Mouse (Mus musculus) brain, embryonic 14.5 days (tissue): ENCODE measurements around the gene Dock8. TPM values are rescaled to one million over a fixed set of nuclear protein-coding genes. Genes with fewer than 3 reads are reported as not detected.

Source experiments
- DNase-seq: peaks from one replicate; pipeline ENCODE4 v3.0.0-alpha.2; 2011; ENCODE audit warnings: low read depth
- CTCF ChIP-seq: fragments of 200-500 bp; IDR thresholded peaks from 2 replicates; pipeline ENCODE4 v1.5.1; 2012; ENCODE audit warnings: inconsistent platforms, mild to moderate bottlenecking, moderate library complexity, borderline replicate concordance; ENCODE audit not compliant: insufficient read depth, insufficient read length; ENCODE audit errors: extremely low read depth
- POLR2A ChIP-seq: fragments of 200-500 bp; IDR thresholded peaks from 2 replicates; pipeline ENCODE4 v1.6.1; 2012; ENCODE audit warnings: mild to moderate bottlenecking, inconsistent platforms, borderline replicate concordance; ENCODE audit not compliant: poor library complexity, insufficient read depth, insufficient read length, severe bottlenecking; ENCODE audit errors: extremely low read depth
- polyA plus RNA-seq: library from polyadenylated mRNA; depleted of rRNA; stranded (reverse); fragments of >200 nt; gene quantifications from 2 replicates; pipeline ENCODE4 v1.2.3, GENCODE M21; 2012; rRNA removed

Dock8 gene
- polyA plus RNA-seq, result 0.25 and 1.2 TPM in 2 replicates

- peak; percentile 29 for DNase-seq
- TF ChIP-seq POLR2A (no peak), CTCF (no peak)
Observed at GRCm38 (mm10) chr19:24999201-24999886, at the start of gene Dock8. Gene Dock8 (plus strand): TSS chr19:24999534.

- peak; percentile 80 for DNase-seq
- no peak for TF ChIP-seq POLR2A
- no peak for TF ChIP-seq CTCF
Observed at GRCm38 (mm10) chr19:24958531-24958930, 40.8 kb upstream of the Dock8 start.

DNA sequence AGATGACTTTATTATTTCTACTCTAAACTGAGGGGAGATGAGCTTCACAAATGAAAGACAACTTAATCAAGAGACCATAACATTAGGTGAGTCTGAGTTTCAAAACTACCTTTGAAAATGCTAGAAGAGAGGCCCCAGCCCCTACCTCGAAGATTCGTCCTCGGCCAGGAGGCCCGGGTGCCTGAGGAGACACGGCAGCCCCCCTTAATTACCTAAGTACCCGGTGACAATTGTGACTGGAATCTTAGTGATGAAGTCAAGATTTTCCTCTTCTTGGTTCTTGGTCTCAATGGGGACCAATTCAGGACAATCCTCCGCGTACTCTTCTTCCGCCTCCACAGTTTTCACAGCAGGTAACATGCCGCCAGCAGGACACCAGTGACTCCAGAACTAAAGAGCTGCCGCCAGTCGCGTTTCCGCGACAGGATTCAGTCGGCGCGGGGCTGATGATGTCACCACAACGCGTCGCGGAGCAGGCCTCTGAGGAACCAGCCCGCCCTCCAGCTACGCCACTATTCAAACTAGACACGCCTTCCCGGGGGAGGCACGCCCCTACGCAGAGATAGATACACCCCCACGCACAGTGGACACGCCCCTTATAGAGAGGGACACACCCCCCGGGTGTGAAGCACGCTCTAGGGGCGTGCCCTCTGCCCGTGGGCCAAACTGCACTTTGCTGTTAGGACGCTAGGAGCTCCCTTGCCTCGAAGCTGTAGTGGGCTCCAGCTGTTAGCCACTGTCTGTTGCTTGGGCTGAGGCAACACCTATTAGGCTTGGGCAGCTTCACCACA is 38.0 kb upstream of the Dock8 start, which contains the start of gene Cbwd1:
Gene Cbwd1 (minus strand): TSS at position 439 of the 791 bp plus-strand sequence.
- peak; percentile 99 for DNase-seq
- TF ChIP-seq CTCF, result peak; percentile 86
- peak; percentile 48; the same call in 1 of the 2 replicates for TF ChIP-seq POLR2A

- DNase-seq, result no peak
- TF ChIP-seq POLR2A (no peak), CTCF (no peak)
Observed at GRCm38 (mm10) chr19:24966203-24966602, 33.1 kb upstream of the Dock8 start.

DNA sequence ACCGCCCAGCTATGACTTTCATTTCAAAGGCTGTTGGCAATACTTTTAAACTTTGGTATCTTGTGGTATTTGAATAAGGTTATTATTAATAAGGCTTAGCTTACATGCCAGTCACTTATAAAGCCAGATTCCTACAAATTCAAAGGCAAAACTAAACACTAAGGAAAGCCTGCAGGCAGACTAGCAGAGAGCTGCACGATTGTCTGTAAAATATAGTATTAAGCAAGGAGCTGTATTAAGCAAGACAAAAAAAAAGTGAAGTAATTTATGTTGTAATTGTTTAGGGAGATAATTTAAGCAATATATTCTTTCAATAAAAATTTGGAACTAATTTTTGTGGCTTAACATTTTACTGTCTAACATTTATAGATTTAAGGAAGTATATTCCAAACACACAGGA is 32.4 kb upstream of the Dock8 start:
- DNase-seq, result no peak
- TF ChIP-seq POLR2A (no peak), CTCF (no peak)

DNA sequence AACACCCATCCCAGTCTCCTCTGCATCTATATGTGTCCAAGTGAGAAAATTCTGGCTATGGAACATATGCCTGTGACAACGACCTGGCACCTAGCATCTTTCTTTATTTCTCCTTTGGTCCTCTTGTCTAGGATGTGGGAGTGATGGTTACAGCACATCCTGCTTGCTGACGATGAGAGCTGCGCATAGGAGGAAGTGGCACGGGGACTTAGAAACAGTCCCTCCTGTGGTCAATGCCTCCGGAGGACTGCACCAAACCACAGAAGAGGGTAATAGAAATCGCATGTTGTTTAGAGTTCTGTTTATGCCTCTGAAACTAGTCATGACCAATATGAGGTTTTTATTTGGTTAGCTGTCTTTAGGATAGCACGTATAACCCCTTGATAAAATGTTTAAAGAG is 28.0 kb upstream of the Dock8 start:
- no peak for TF ChIP-seq POLR2A
- no peak for TF ChIP-seq CTCF
- DNase-seq, result no peak

GRCm38 (mm10) chr19:24972701-24973390 is 26.5 kb upstream of the Dock8 start:
- no peak for DNase-seq
- no peak for TF ChIP-seq POLR2A
- TF ChIP-seq CTCF, result no peak

DNA sequence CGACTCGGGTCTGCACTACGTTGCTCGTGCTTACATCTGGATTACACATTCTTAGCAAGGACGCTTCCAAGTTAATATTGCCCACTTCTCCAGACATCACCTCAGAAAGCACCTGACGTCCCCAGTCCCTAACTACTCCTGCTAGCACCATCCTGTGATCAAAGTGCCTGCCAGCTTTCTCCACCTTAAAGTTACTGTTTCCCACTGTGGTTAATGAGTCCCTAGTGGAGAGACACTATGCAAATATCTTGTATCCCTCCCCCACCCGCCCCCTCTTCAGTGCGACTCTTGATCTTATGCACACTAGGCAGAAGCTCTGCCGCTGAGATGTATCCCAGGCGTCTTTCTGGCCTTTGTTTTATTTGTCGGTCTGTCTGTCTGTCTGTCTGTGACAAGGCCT is 21.3 kb upstream of the Dock8 start:
- TF ChIP-seq POLR2A (no peak), CTCF (no peak)

GRCm38 (mm10) chr19:24978852-24979842 is 20.2 kb upstream of the Dock8 start:
- TF ChIP-seq POLR2A (no peak), CTCF (no peak)
- no peak for DNase-seq

More for the DNA sequence above, 21.3 kb upstream of the Dock8 start:
- DNase-seq, result no peak

DNA sequence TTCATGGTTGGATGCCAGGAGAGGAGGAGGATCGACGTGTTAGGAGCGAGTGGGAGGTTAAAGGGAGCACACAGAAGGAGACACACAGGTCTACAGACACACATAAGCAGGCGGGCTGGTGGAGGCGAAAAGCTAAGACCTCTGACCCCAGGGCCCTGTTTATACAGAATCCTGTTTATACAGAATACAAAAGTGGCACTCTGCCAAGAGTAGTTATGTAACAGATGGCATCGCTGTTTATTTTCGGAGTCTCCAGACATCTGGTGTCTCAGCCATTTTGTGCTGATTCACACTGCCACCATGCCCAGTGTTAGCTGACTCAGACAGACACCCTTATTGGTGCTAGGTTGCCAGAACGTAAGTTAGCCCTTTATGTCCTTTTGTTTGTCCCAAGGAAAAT is 18.0 kb upstream of the Dock8 start:
- TF ChIP-seq CTCF (no peak), POLR2A (no peak)
- peak; percentile 83 for DNase-seq

GRCm38 (mm10) chr19:24983050-24983449 is 16.3 kb upstream of the Dock8 start:
- no peak for TF ChIP-seq CTCF
- no peak for TF ChIP-seq POLR2A
- no peak for DNase-seq
